ENCODE assay signal across 8 mouse cellular contexts in the genomic region with DNA sequence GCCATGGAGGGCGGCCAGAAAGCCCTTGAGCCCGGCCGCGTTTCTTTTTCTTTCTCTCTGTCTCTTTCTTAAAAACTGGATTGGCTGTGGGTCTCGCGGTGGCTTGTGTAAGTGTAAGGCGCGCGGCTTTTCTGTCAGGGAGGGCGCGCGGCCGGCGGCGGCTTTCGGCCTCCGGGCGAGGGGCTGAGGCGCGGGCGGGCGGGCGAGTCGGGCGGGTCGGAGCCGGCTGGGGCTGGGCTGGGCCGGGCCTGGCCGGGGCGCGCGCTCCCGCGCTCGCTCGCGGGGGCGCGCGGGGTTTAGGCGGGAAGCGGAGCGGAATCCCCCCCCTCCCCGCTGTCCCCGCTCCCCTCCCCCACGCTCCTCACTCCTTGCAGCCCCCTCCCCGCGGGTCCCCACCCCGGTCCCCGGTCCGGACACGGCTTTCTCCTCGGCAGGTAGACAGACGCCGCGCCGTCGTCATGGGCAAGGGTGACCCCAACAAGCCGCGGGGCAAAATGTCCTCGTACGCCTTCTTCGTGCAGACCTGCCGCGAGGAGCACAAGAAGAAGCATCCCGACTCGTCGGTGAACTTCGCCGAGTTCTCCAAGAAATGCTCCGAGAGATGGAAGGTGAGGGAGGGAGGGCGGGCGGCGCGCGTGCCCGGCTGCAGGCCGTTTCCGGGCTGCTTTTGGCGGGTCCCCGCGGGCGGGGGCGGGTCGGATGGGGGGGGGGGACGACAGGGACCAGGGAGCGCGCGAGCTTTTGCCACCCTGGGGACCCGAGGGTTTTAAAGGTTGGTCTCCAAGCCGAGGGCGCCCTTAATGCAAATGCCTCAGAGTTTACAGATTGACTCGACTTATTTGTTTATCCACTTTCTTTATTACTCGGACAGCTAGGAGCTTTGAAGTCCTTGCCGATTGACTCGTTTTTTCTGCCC. TPM values are rescaled to one million over a fixed set of nuclear protein-coding genes. Genes with fewer than 3 reads are reported as not detected.
A peak's percentile ranks its signal among the peaks of the same experiment; 100 is the strongest.
DNase-seq lines count a peak whose midpoint lies in the region; ATAC-seq and TF ChIP-seq lines count a peak whose summit lies in the region.

No protein-coding gene starts in this region.

- peak; percentile 49 to 74 for DNase-seq in adrenal gland, adult (ENCODE audit: inconsistent age in 2 of 2, low spot score in 1 of 2)
- no peak for DNase-seq in adrenal gland, adult 8-10 months
- DNase-seq in CD4-positive helper T cell, adult 2 months (ENCODE audit: low read depth, low spot score), result peak; percentile 66
- peak; percentile 63 for DNase-seq in cerebellum, adult 9-11 months
- DNase-seq in kidney, postnatal 4 days, result peak; percentile 66 to 78
- peak; percentile 42 for DNase-seq in midbrain, postnatal 0 days (ENCODE audit: low spot score)
- no peak for DNase-seq in left cerebral cortex, adult 18-20 months (ENCODE audit: low spot score in 2 of 2)

- H3K4me3 ChIP-seq in heart, embryonic 16.5 days (ENCODE audit: low read length), result peak overlapping the region; percentile 97
- H3K4me3 ChIP-seq in midbrain, postnatal 0 days (ENCODE audit: low read depth, low read length), result peak overlapping the region; percentile 87

- H3K36me3 ChIP-seq in heart, embryonic 16.5 days (ENCODE audit: control insufficient read depth, insufficient read depth), result peaks cover 7% of the 10 kb centered on the region
- no peaks in the 10 kb centered on the region for H3K36me3 ChIP-seq in midbrain, postnatal 0 days (ENCODE audit: insufficient read depth, low read length)

- H3K4me1 ChIP-seq in heart, embryonic 16.5 days (ENCODE audit: control insufficient read depth, insufficient read depth, low read length), result peaks cover 8% of the 10 kb centered on the region
- H3K4me1 ChIP-seq in midbrain, postnatal 0 days (ENCODE audit: insufficient read depth, low read length), result no peaks in the 10 kb centered on the region

- no peaks in the 10 kb centered on the region for H3K9me3 ChIP-seq in heart, embryonic 16.5 days (replicated peaks; ENCODE audit: control insufficient read depth, low read length)
- H3K9me3 ChIP-seq in midbrain, postnatal 0 days (ENCODE audit: low read length), result no peaks in the 10 kb centered on the region

- no peaks in the 10 kb centered on the region for H3K27me3 ChIP-seq in heart, embryonic 16.5 days (ENCODE audit: control insufficient read depth, insufficient read depth, low read length)
- no peaks in the 10 kb centered on the region for H3K27me3 ChIP-seq in midbrain, postnatal 0 days (ENCODE audit: insufficient read depth, low read length)

- peak overlapping the region; percentile 58 for H3K4me2 ChIP-seq in heart, embryonic 16.5 days (ENCODE audit: low read depth, low read length)
- peak overlapping the region; percentile 87 for H3K4me2 ChIP-seq in midbrain, postnatal 0 days (ENCODE audit: low read depth, low read length, poor library complexity, severe bottlenecking)

- TF ChIP-seq CTCF in midbrain, postnatal 0 days (IDR thresholded peaks at IDR 0.05), result no peak

- peak; percentile 49 for ATAC-seq in heart, embryonic 16.5 days (replicated peaks; ENCODE audit: extremely low read depth, insufficient read depth, low FRiP score)
- peak; percentile 70 for ATAC-seq in midbrain, postnatal 0 days (ENCODE audit: low FRiP score)

- peak overlapping the region; percentile 100 for H3K9ac ChIP-seq in heart, embryonic 16.5 days (ENCODE audit: low read length)
- peak overlapping the region; percentile 99 for H3K9ac ChIP-seq in midbrain, postnatal 0 days (replicated peaks; ENCODE audit: low read length, poor library complexity, severe bottlenecking)

- WGBS in heart, embryonic 16.5 days, result under 1% methylated on average over 77 of the region's 96 CpGs
- WGBS in midbrain, postnatal 0 days, result under 1% methylated on average over 39 of the region's 96 CpGs

- peak overlapping the region; percentile 100 for H3K27ac ChIP-seq in heart, embryonic 16.5 days (ENCODE audit: low read length)
- peak overlapping the region; percentile 100 for H3K27ac ChIP-seq in midbrain, postnatal 0 days (ENCODE audit: low read depth, low read length)

RNA-seq across cellular contexts. Expression of a gene that starts 0.7 kb away (rescaled TPM):
- total RNA-seq in adrenal gland, adult 8-10 months (2022), result 10 to 100 TPM; 11.8 to 18.1 (median 14.3) TPM
- 196 and 251 TPM in 2 replicates for polyA plus RNA-seq in heart, embryonic 16.5 days (2015; fragmentation: Nextera tagmentation; extraction: Ambion mirVana)
- total RNA-seq in midbrain, postnatal 0 days (2014; rRNA removed), result 11.2 and 12.3 TPM in 2 replicates
- polyA plus RNA-seq in midbrain, postnatal 0 days (2015; fragmentation: Nextera tagmentation; extraction: Ambion mirVana), result 34.8 and 50.4 TPM in 2 replicates
- total RNA-seq in left cerebral cortex, adult 18-20 months (2021), result 1 to 10 TPM; 2.8 to 5.2 TPM

RNA-seq across cellular contexts. Expression of a gene that starts 24.7 kb away (rescaled TPM):
- total RNA-seq in adrenal gland, adult 8-10 months (2022), result 10 to 100 TPM; 12.0 to 16.9 (median 12.8) TPM
- polyA plus RNA-seq in heart, embryonic 16.5 days (2015; fragmentation: Nextera tagmentation; extraction: Ambion mirVana), result 44.3 and 44.5 TPM in 2 replicates
- total RNA-seq in midbrain, postnatal 0 days (2014; rRNA removed), result 18.0 and 21.0 TPM in 2 replicates
- 14.4 and 14.6 TPM in 2 replicates for polyA plus RNA-seq in midbrain, postnatal 0 days (2015; fragmentation: Nextera tagmentation; extraction: Ambion mirVana)
- total RNA-seq in left cerebral cortex, adult 18-20 months (2021), result 10 to 100 TPM; 12.2 to 14.3 TPM

RNA-seq across cellular contexts. Expression of a gene that starts 56.7 kb away (rescaled TPM):
- total RNA-seq in adrenal gland, adult 8-10 months (2022), result under 1 TPM in 2 of 4 experiments, not detected in 2; 0.59 to 0.75 TPM
- 1.3 and 1.4 TPM in 2 replicates for polyA plus RNA-seq in heart, embryonic 16.5 days (2015; fragmentation: Nextera tagmentation; extraction: Ambion mirVana)
- total RNA-seq in midbrain, postnatal 0 days (2014; rRNA removed), result 11.2 and 16.3 TPM in 2 replicates
- polyA plus RNA-seq in midbrain, postnatal 0 days (2015; fragmentation: Nextera tagmentation; extraction: Ambion mirVana), result 35.2 and 37.7 TPM in 2 replicates
- 10 to 100 TPM; 33.4 to 47.5 TPM for total RNA-seq in left cerebral cortex, adult 18-20 months (2021)

Comparison
In these comparisons a context has a peak if more than half of its experiments do, and no peak if none do; other contexts are left out.
1. DNase-seq: peak in adrenal gland, adult (2 of 2), CD4-positive helper T cell, adult 2 months (single experiment), cerebellum, adult 9-11 months (single experiment), kidney, postnatal 4 days (2 of 2) and midbrain, postnatal 0 days (single experiment); none in adrenal gland, adult 8-10 months (single experiment) and left cerebral cortex, adult 18-20 months (0 of 2).